Mouse (Mus musculus): ENCODE measurements at regions not wholly inside any gene's neighbourhood (a gene's known extent, or its start where the extent isn't known, plus 50 kb on each side); places are given as distances from the start of the nearest gene placed in this dataset.

GRCm38 (mm10) chr16:9195821-9196220 lies 365.9 kb downstream of the 1810013L24Rik start:
- H3K27me3 ChIP-seq = no peaks in the 10 kb centered on the region
- H3K4me2 ChIP-seq (replicated peaks) = no peak overlapping the region
- no peak for ATAC-seq (ENCODE audit: insufficient number of reproducible peaks, low FRiP score, low TSS enrichment, low read depth)

GRCm38 (mm10) chr16:9198903-9199532 lies 369.1 kb downstream of the 1810013L24Rik start:
- H3K9me3 ChIP-seq (replicated peaks) = no peaks in the 10 kb centered on the region
- H3K27me3 ChIP-seq = no peaks in the 10 kb centered on the region
- no peaks in the 10 kb centered on the region for H3K36me3 ChIP-seq
- no peak overlapping the region for H3K27ac ChIP-seq (replicated peaks)
- no peak for ATAC-seq (ENCODE audit: insufficient number of reproducible peaks, low FRiP score, low TSS enrichment, low read depth)
- H3K4me1 ChIP-seq = no peaks in the 10 kb centered on the region
- no peak overlapping the region for H3K4me2 ChIP-seq (replicated peaks)
- WGBS = 88% methylated on average over 1 of the region's 1 CpGs
- no peak overlapping the region for H3K4me3 ChIP-seq (replicated peaks)
- no peak overlapping the region for H3K9ac ChIP-seq

More at GRCm38 (mm10) chr16:9195821-9196220, 365.9 kb downstream of the 1810013L24Rik start:
- Histone ChIP-seq H3K4me3 (replicated peaks) (no peak overlapping the region), H3K36me3 (no peaks in the 10 kb centered on the region), H3K9ac (no peak overlapping the region), H3K9me3 (replicated peaks) (no peaks in the 10 kb centered on the region), H3K4me1 (no peaks in the 10 kb centered on the region), H3K27ac (replicated peaks) (no peak overlapping the region)
- 45% methylated on average over 13 of the region's 13 CpGs for WGBS

- Histone ChIP-seq H3K4me2 (replicated peaks) (no peak overlapping the region), H3K9ac (no peak overlapping the region), H3K9me3 (replicated peaks) (no peaks in the 10 kb centered on the region), H3K4me1 (no peaks in the 10 kb centered on the region), H3K36me3 (no peaks in the 10 kb centered on the region), H3K4me3 (replicated peaks) (no peak overlapping the region), H3K27me3 (no peaks in the 10 kb centered on the region), H3K27ac (replicated peaks) (no peak overlapping the region)
- ATAC-seq (ENCODE audit: insufficient number of reproducible peaks, low FRiP score, low TSS enrichment, low read depth) = no peak
- WGBS = 79% methylated on average over 4 of the region's 4 CpGs
These were observed 378.7 kb downstream of the 1810013L24Rik start for GRCm38 (mm10) chr16:9208602-9209001.

GRCm38 (mm10) chr16:9211485-9211884 lies 381.6 kb downstream of the 1810013L24Rik start:
- ATAC-seq (ENCODE audit: insufficient number of reproducible peaks, low FRiP score, low TSS enrichment, low read depth) = no peak; the same call in 1 of the 2 replicates
- no peak overlapping the region for H3K4me2 ChIP-seq (replicated peaks)
- H3K27me3 ChIP-seq = no peaks in the 10 kb centered on the region
- WGBS = 55% methylated on average over 6 of the region's 6 CpGs
- no peaks in the 10 kb centered on the region for H3K9me3 ChIP-seq (replicated peaks)
- no peaks in the 10 kb centered on the region for H3K4me1 ChIP-seq
- no peak overlapping the region for H3K9ac ChIP-seq
- no peak overlapping the region for H3K4me3 ChIP-seq (replicated peaks)
- no peaks in the 10 kb centered on the region for H3K36me3 ChIP-seq
- H3K27ac ChIP-seq (replicated peaks) = no peak overlapping the region

GRCm38 (mm10) chr16:9215131-9215530 lies 385.2 kb downstream of the 1810013L24Rik start:
- Histone ChIP-seq H3K27ac (replicated peaks) (no peak overlapping the region), H3K4me2 (replicated peaks) (no peak overlapping the region), H3K27me3 (no peaks in the 10 kb centered on the region), H3K36me3 (no peaks in the 10 kb centered on the region), H3K4me1 (no peaks in the 10 kb centered on the region), H3K9me3 (replicated peaks) (no peaks in the 10 kb centered on the region), H3K9ac (no peak overlapping the region), H3K4me3 (replicated peaks) (no peak overlapping the region)
- WGBS = 33% methylated on average over 1 of the region's 1 CpGs
- no peak for ATAC-seq (ENCODE audit: insufficient number of reproducible peaks, low FRiP score, low TSS enrichment, low read depth)

GRCm38 (mm10) chr16:9217361-9217760 lies 387.5 kb downstream of the 1810013L24Rik start:
- 79% methylated on average over 7 of the region's 7 CpGs for WGBS

GRCm38 (mm10) chr16:9230178-9230577 lies 400.3 kb downstream of the 1810013L24Rik start:
- H3K27ac ChIP-seq (replicated peaks) = no peak overlapping the region
- no peak overlapping the region for H3K9ac ChIP-seq
- H3K4me1 ChIP-seq = no peaks in the 10 kb centered on the region
- H3K36me3 ChIP-seq = no peaks in the 10 kb centered on the region
- no peak for ATAC-seq (ENCODE audit: insufficient number of reproducible peaks, low FRiP score, low TSS enrichment, low read depth)
- H3K4me3 ChIP-seq (replicated peaks) = no peak overlapping the region
- H3K9me3 ChIP-seq (replicated peaks) = no peaks in the 10 kb centered on the region
- no peaks in the 10 kb centered on the region for H3K27me3 ChIP-seq
- no peak overlapping the region for H3K4me2 ChIP-seq (replicated peaks)

More at GRCm38 (mm10) chr16:9217361-9217760, 387.5 kb downstream of the 1810013L24Rik start:
- ATAC-seq (ENCODE audit: insufficient number of reproducible peaks, low FRiP score, low TSS enrichment, low read depth) = no peak
- no peaks in the 10 kb centered on the region for H3K27me3 ChIP-seq
- H3K9ac ChIP-seq = no peak overlapping the region
- no peaks in the 10 kb centered on the region for H3K4me1 ChIP-seq
- H3K36me3 ChIP-seq = no peaks in the 10 kb centered on the region
- H3K27ac ChIP-seq (replicated peaks) = no peak overlapping the region
- no peaks in the 10 kb centered on the region for H3K9me3 ChIP-seq (replicated peaks)
- H3K4me3 ChIP-seq (replicated peaks) = no peak overlapping the region
- H3K4me2 ChIP-seq (replicated peaks) = no peak overlapping the region

- no peaks in the 10 kb centered on the region for H3K9me3 ChIP-seq (replicated peaks)
- 96% methylated on average over 4 of the region's 4 CpGs for WGBS
- no peaks in the 10 kb centered on the region for H3K36me3 ChIP-seq
- no peak overlapping the region for H3K27ac ChIP-seq (replicated peaks)
- no peak overlapping the region for H3K4me2 ChIP-seq (replicated peaks)
- H3K4me1 ChIP-seq = no peaks in the 10 kb centered on the region
- no peak for ATAC-seq (ENCODE audit: insufficient number of reproducible peaks, low FRiP score, low TSS enrichment, low read depth)
- H3K9ac ChIP-seq = no peak overlapping the region
- no peaks in the 10 kb centered on the region for H3K27me3 ChIP-seq
- H3K4me3 ChIP-seq (replicated peaks) = no peak overlapping the region
These were observed 412.2 kb downstream of the 1810013L24Rik start for GRCm38 (mm10) chr16:9242099-9242498.

GRCm38 (mm10) chr16:9247198-9247597 lies 417.3 kb downstream of the 1810013L24Rik start:
- Histone ChIP-seq H3K27ac (replicated peaks) (no peak overlapping the region), H3K9ac (no peak overlapping the region), H3K4me2 (replicated peaks) (no peak overlapping the region), H3K36me3 (no peaks in the 10 kb centered on the region), H3K9me3 (replicated peaks) (no peaks in the 10 kb centered on the region), H3K27me3 (no peaks in the 10 kb centered on the region), H3K4me1 (no peaks in the 10 kb centered on the region), H3K4me3 (replicated peaks) (no peak overlapping the region)
- ATAC-seq (ENCODE audit: insufficient number of reproducible peaks, low FRiP score, low TSS enrichment, low read depth) = no peak
- 47% methylated on average over 3 of the region's 3 CpGs for WGBS

GRCm38 (mm10) chr16:9253054-9253453 lies 423.2 kb downstream of the 1810013L24Rik start:
- 61% methylated on average over 1 of the region's 1 CpGs for WGBS
- ATAC-seq (ENCODE audit: insufficient number of reproducible peaks, low FRiP score, low TSS enrichment, low read depth) = no peak
- no peaks in the 10 kb centered on the region for H3K9me3 ChIP-seq (replicated peaks)
- no peak overlapping the region for H3K27ac ChIP-seq (replicated peaks)
- no peaks in the 10 kb centered on the region for H3K4me1 ChIP-seq
- H3K9ac ChIP-seq = no peak overlapping the region
- no peak overlapping the region for H3K4me3 ChIP-seq (replicated peaks)
- H3K27me3 ChIP-seq = no peaks in the 10 kb centered on the region
- H3K36me3 ChIP-seq = no peaks in the 10 kb centered on the region
- H3K4me2 ChIP-seq (replicated peaks) = no peak overlapping the region

- Histone ChIP-seq H3K27me3 (no peaks in the 10 kb centered on the region), H3K4me3 (replicated peaks) (no peak overlapping the region), H3K27ac (replicated peaks) (no peak overlapping the region), H3K4me2 (replicated peaks) (no peak overlapping the region), H3K9ac (no peak overlapping the region), H3K9me3 (replicated peaks) (no peaks in the 10 kb centered on the region), H3K4me1 (no peaks in the 10 kb centered on the region), H3K36me3 (no peaks in the 10 kb centered on the region)
- WGBS = 60% methylated on average over 3 of the region's 3 CpGs
- ATAC-seq (ENCODE audit: insufficient number of reproducible peaks, low FRiP score, low TSS enrichment, low read depth) = no peak
These were observed 425.5 kb downstream of the 1810013L24Rik start for GRCm38 (mm10) chr16:9255351-9255750.

GRCm38 (mm10) chr16:9260966-9261365 lies 431.1 kb downstream of the 1810013L24Rik start:
- no peaks in the 10 kb centered on the region for H3K27me3 ChIP-seq
- no peak for ATAC-seq (ENCODE audit: insufficient number of reproducible peaks, low FRiP score, low TSS enrichment, low read depth)
- no peak overlapping the region for H3K4me2 ChIP-seq (replicated peaks)
- H3K36me3 ChIP-seq = no peaks in the 10 kb centered on the region
- no peak overlapping the region for H3K9ac ChIP-seq
- H3K9me3 ChIP-seq (replicated peaks) = no peaks in the 10 kb centered on the region
- 82% methylated on average over 3 of the region's 3 CpGs for WGBS
- H3K4me3 ChIP-seq (replicated peaks) = no peak overlapping the region
- no peak overlapping the region for H3K27ac ChIP-seq (replicated peaks)
- H3K4me1 ChIP-seq = no peaks in the 10 kb centered on the region
